Mouse (Mus musculus) spleen, adult 12 weeks (tissue): ENCODE measurements around the gene Olfr173.

Source experiments
- DNase-seq: peaks from one replicate; pipeline ENCODE4 v3.0.0; 2022; ENCODE audit warnings: low spot score

The Olfr173 gene

GRCm38 (mm10) chr16:58800168-58800567 lies at the start of gene Olfr173:
Gene Olfr173, minus strand, starts transcription at chr16:58800268.
- DNase-seq, result no peak

GRCm38 (mm10) chr16:58826732-58827319 lies 26.8 kb upstream of the Olfr173 start, which contains the start of gene Olfr175-ps1:
Gene Olfr175-ps1, minus strand, starts transcription at chr16:58826782.
- DNase-seq, result no peak

- DNase-seq, result no peak
These were observed 37.0 kb downstream of the Olfr173 start, which contains the start of gene Olfr172 for GRCm38 (mm10) chr16:58763076-58763475. Gene Olfr172, minus strand, starts transcription at chr16:58763176.

- DNase-seq, result no peak
These were observed 43.9 kb downstream of the Olfr173 start for GRCm38 (mm10) chr16:58756191-58756590.

GRCm38 (mm10) chr16:58751314-58751713 lies 48.8 kb downstream of the Olfr173 start:
- no peak for DNase-seq

- no peak for DNase-seq
These were observed 53.4 kb downstream of the Olfr173 start for GRCm38 (mm10) chr16:58746715-58747114.
